23 mouse cellular contexts compared by ENCODE assay signal in the genomic region with DNA sequence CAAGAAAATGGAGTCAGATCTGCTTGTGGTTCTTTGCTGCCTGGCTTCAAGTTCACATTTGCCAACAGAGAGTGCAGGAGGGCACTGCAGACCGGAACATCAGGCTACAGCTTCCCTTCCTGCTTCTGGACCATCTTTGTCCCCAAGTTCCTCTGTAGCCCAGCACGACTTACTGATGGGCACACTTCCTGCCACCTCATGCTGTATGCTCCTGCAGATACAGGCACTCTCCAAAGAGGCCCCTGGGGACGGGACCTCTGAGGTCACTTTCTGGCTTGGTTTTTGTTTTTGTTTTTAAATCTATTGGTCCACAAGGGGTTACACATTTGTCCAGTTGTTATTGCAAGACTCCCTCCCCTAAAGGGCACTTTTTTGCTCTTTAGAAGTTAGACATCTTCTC. TPM values are rescaled to one million over a fixed set of nuclear protein-coding genes. Genes with fewer than 3 reads are reported as not detected.
A peak's percentile ranks its signal among the peaks of the same experiment; 100 is the strongest.
DNase-seq lines count a peak whose midpoint lies in the region; ATAC-seq and TF ChIP-seq lines count a peak whose summit lies in the region.
"Had no signal": no experiment of that assay in that cellular context is flagged by ENCODE, and none has a peak within 500 bp of the region (broad histone marks: within the 10 kb centered on the region; RNA-seq: fewer than 3 reads in every experiment).

No protein-coding gene starts in this region.

- peak overlapping the region; percentile 14 for H3K27ac ChIP-seq in heart, embryonic 15.5 days
- H3K27ac ChIP-seq in liver, embryonic 11.5 days (ENCODE audit: low read depth, low read length), result peak overlapping the region; percentile 58
- H3K27ac ChIP-seq in liver, postnatal 0 days (ENCODE audit: low read depth), result no peak overlapping the region
- H3K27ac ChIP-seq: embryonic facial prominence, embryonic 10.5 days; forebrain, embryonic 13.5 days; hindbrain, embryonic 15.5 days; intestine, embryonic 15.5 days; limb, embryonic 12.5 days had no signal

- no peak overlapping the region for H3K4me3 ChIP-seq in heart, embryonic 15.5 days
- H3K4me3 ChIP-seq in liver, embryonic 11.5 days (ENCODE audit: low read depth, low read length), result no peak overlapping the region
- H3K4me3 ChIP-seq in liver, postnatal 0 days (ENCODE audit: low read depth, low read length), result no peak overlapping the region
- H3K4me3 ChIP-seq: embryonic facial prominence, embryonic 10.5 days; forebrain, embryonic 13.5 days; hindbrain, embryonic 15.5 days; intestine, embryonic 15.5 days; limb, embryonic 12.5 days had no signal

- no peak for ATAC-seq in heart, embryonic 15.5 days (replicated peaks; ENCODE audit: insufficient number of reproducible peaks, insufficient read depth, low FRiP score, low read depth)
- ATAC-seq in liver, embryonic 11.5 days (replicated peaks; ENCODE audit: low FRiP score), result no peak
- no peak for ATAC-seq in liver, postnatal 0 days
- ATAC-seq: CD4-positive, CD25-positive, alpha-beta regulatory T cell, adult 4 months; forebrain, embryonic 13.5 days; intestine, embryonic 15.5 days; midbrain, embryonic 16.5 days; Patski had no signal

- H3K27me3 ChIP-seq in heart, embryonic 15.5 days, result no peaks in the 10 kb centered on the region
- no peaks in the 10 kb centered on the region for H3K27me3 ChIP-seq in liver, embryonic 11.5 days (replicated peaks; ENCODE audit: control insufficient read depth, insufficient read depth, low read length)
- no peaks in the 10 kb centered on the region for H3K27me3 ChIP-seq in liver, postnatal 0 days (ENCODE audit: insufficient read depth, low read length)
- H3K27me3 ChIP-seq: forebrain, embryonic 13.5 days; hindbrain, embryonic 15.5 days; intestine, embryonic 15.5 days; limb, embryonic 12.5 days; Patski had no signal

- no peak overlapping the region for H3K9ac ChIP-seq in heart, embryonic 15.5 days
- H3K9ac ChIP-seq in liver, embryonic 11.5 days (ENCODE audit: low read depth, low read length), result no peak overlapping the region
- H3K9ac ChIP-seq in liver, postnatal 0 days (replicated peaks), result no peak overlapping the region
- H3K9ac ChIP-seq: forebrain, embryonic 13.5 days; hindbrain, embryonic 15.5 days; intestine, embryonic 15.5 days; limb, embryonic 12.5 days had no signal

- H3K4me1 ChIP-seq in heart, embryonic 15.5 days (replicated peaks), result peaks cover 7% of the 10 kb centered on the region; the same call in 1 of the 2 replicates
- H3K4me1 ChIP-seq in liver, embryonic 11.5 days (replicated peaks; ENCODE audit: control insufficient read depth, insufficient read depth, low read length), result peaks cover 10% of the 10 kb centered on the region
- no peaks in the 10 kb centered on the region for H3K4me1 ChIP-seq in liver, postnatal 0 days (ENCODE audit: insufficient read depth)
- H3K4me1 ChIP-seq: embryonic facial prominence, embryonic 10.5 days; forebrain, embryonic 13.5 days; hindbrain, embryonic 15.5 days; intestine, embryonic 15.5 days; limb, embryonic 12.5 days had no signal

- intact Hi-C loops in heart, postnatal 10 days (cut with DNase I), result no loop called here

- no peak for DNase-seq in heart, postnatal 10 days
- DNase-seq in liver, embryonic 11.5 days (ENCODE audit: low spot score), result no peak
- no peak for DNase-seq in liver, postnatal 0 days
- peak; percentile 18 for DNase-seq in 3T3-L1 (ENCODE audit: low read depth, low spot score)
- DNase-seq in 416B (ENCODE audit: low read depth), result peak; percentile 66
- DNase-seq in gastrocnemius, adult 8-10 months (ENCODE audit: low spot score in 2 of 2), result no peak
- DNase-seq: adrenal gland, postnatal 10 days; cerebellum, adult 11 months; cerebellum, postnatal 10 days; gastrocnemius, postnatal 10 days; heart, postnatal 4 days; right cerebral cortex, postnatal 14 days; spleen, adult 18-20 months; thymus, postnatal 4 days had no signal

- no peaks in the 10 kb centered on the region for H3K9me3 ChIP-seq in heart, embryonic 15.5 days (replicated peaks)
- H3K9me3 ChIP-seq in liver, embryonic 11.5 days (ENCODE audit: control insufficient read depth, low read length), result no peaks in the 10 kb centered on the region
- H3K9me3 ChIP-seq in liver, postnatal 0 days (ENCODE audit: low read length), result no peaks in the 10 kb centered on the region
- H3K9me3 ChIP-seq: embryonic facial prominence, embryonic 10.5 days; forebrain, embryonic 13.5 days; hindbrain, embryonic 15.5 days; intestine, embryonic 15.5 days; limb, embryonic 12.5 days had no signal

- H3K36me3 ChIP-seq in heart, embryonic 15.5 days, result peaks cover 25% of the 10 kb centered on the region
- H3K36me3 ChIP-seq in liver, embryonic 11.5 days (ENCODE audit: control insufficient read depth, insufficient read depth, low read length), result peaks cover 17% of the 10 kb centered on the region; the same call in 1 of the 2 replicates
- H3K36me3 ChIP-seq in liver, postnatal 0 days (replicated peaks; ENCODE audit: insufficient read depth, low read length), result 0 out of 2 replicates have a peak, but pooled peaks cover 2% of the 10 kb centered on the region

- no peak for TF ChIP-seq CTCF in liver, postnatal 0 days (IDR thresholded peaks at IDR 0.05; ENCODE audit: low read depth)

- no peak for TF ChIP-seq EP300 in liver, postnatal 0 days (IDR thresholded peaks at IDR 0.05; ENCODE audit: low read depth)

- no peak overlapping the region for H3K4me2 ChIP-seq in heart, embryonic 15.5 days
- no peak overlapping the region for H3K4me2 ChIP-seq in liver, embryonic 11.5 days
- no peak overlapping the region for H3K4me2 ChIP-seq in liver, postnatal 0 days (ENCODE audit: low read depth, low read length)
- H3K4me2 ChIP-seq: forebrain, embryonic 13.5 days; hindbrain, embryonic 15.5 days; intestine, embryonic 15.5 days; limb, embryonic 12.5 days had no signal

- WGBS in heart, embryonic 15.5 days, result 57% methylated on average over 3 of the region's 3 CpGs
- WGBS in liver, embryonic 11.5 days, result 49% methylated on average over 3 of the region's 3 CpGs
- WGBS in liver, postnatal 0 days (ENCODE audit: insufficient replicate concordance), result 36% methylated on average over 3 of the region's 3 CpGs

RNA-seq across cellular contexts. Expression of a gene that starts 19.2 kb away (rescaled TPM):
- polyA plus RNA-seq in heart, embryonic 15.5 days (2015; fragmentation: Nextera tagmentation; extraction: Ambion mirVana), result 43.8 and 48.7 TPM in 2 replicates
- total RNA-seq in heart, postnatal 10 days (2021), result 10 to 100 TPM; 14.5 to 16.8 TPM
- 173 and 183 TPM in 2 replicates for polyA plus RNA-seq in liver, embryonic 11.5 days (2014; fragmentation: Nextera tagmentation; extraction: Ambion mirVana)
- polyA plus RNA-seq in liver, postnatal 0 days (2015; fragmentation: Nextera tagmentation; extraction: Ambion mirVana), result 79.2 and 81.5 TPM in 2 replicates
- 1 to 10 TPM; 1.2 to 1.6 (median 1.5) TPM for total RNA-seq in gastrocnemius, adult 8-10 months (2022)

RNA-seq across cellular contexts. Expression of a gene that starts 33.6 kb away (rescaled TPM):
- 97.5 and 106 TPM in 2 replicates for polyA plus RNA-seq in heart, embryonic 15.5 days (2015; fragmentation: Nextera tagmentation; extraction: Ambion mirVana)
- 10 to 100 TPM; 50.6 to 53.5 TPM for total RNA-seq in heart, postnatal 10 days (2021)
- polyA plus RNA-seq in liver, embryonic 11.5 days (2014; fragmentation: Nextera tagmentation; extraction: Ambion mirVana), result 112 and 114 TPM in 2 replicates
- 82.3 and 85.1 TPM in 2 replicates for polyA plus RNA-seq in liver, postnatal 0 days (2015; fragmentation: Nextera tagmentation; extraction: Ambion mirVana)
- 10 to 100 TPM; 12.7 to 21.1 (median 17.3) TPM for total RNA-seq in gastrocnemius, adult 8-10 months (2022)

RNA-seq across cellular contexts. Expression of a gene that starts 33.7 kb away (rescaled TPM):
- polyA plus RNA-seq in heart, embryonic 15.5 days (2015; fragmentation: Nextera tagmentation; extraction: Ambion mirVana), result 63.7 and 73.0 TPM in 2 replicates
- total RNA-seq in heart, postnatal 10 days (2021), result 10 to 100 TPM; 62.7 to 66.2 TPM
- 42.1 and 42.2 TPM in 2 replicates for polyA plus RNA-seq in liver, embryonic 11.5 days (2014; fragmentation: Nextera tagmentation; extraction: Ambion mirVana)
- polyA plus RNA-seq in liver, postnatal 0 days (2015; fragmentation: Nextera tagmentation; extraction: Ambion mirVana), result 12.9 and 13.1 TPM in 2 replicates
- total RNA-seq in gastrocnemius, adult 8-10 months (2022), result 10 to 100 TPM; 44.2 to 54.5 (median 48.9) TPM

RNA-seq across cellular contexts. Expression of a gene that starts 57.8 kb away (rescaled TPM):
- 157 and 162 TPM in 2 replicates for polyA plus RNA-seq in heart, embryonic 15.5 days (2015; fragmentation: Nextera tagmentation; extraction: Ambion mirVana)
- total RNA-seq in heart, postnatal 10 days (2021), result 100 to 1,000 TPM; 161 to 163 TPM
- 151 and 154 TPM in 2 replicates for polyA plus RNA-seq in liver, embryonic 11.5 days (2014; fragmentation: Nextera tagmentation; extraction: Ambion mirVana)
- polyA plus RNA-seq in liver, postnatal 0 days (2015; fragmentation: Nextera tagmentation; extraction: Ambion mirVana), result 94.2 and 96.6 TPM in 2 replicates
- total RNA-seq in gastrocnemius, adult 8-10 months (2022), result 100 to 1,000 TPM in 1 of 4 experiments, 10 to 100 TPM in 3; 95.0 to 105 (median 98.5) TPM

RNA-seq across cellular contexts. Expression of a gene that starts 57.8 kb away (rescaled TPM):
- polyA plus RNA-seq in heart, embryonic 15.5 days (2015; fragmentation: Nextera tagmentation; extraction: Ambion mirVana), result 36.3 and 37.8 TPM in 2 replicates
- 10 to 100 TPM; 14.9 to 16.6 TPM for total RNA-seq in heart, postnatal 10 days (2021)
- 59.9 and 61.9 TPM in 2 replicates for polyA plus RNA-seq in liver, embryonic 11.5 days (2014; fragmentation: Nextera tagmentation; extraction: Ambion mirVana)
- polyA plus RNA-seq in liver, postnatal 0 days (2015; fragmentation: Nextera tagmentation; extraction: Ambion mirVana), result 21.1 TPM in 2 replicates
- 10 to 100 TPM; 11.0 to 16.0 (median 14.4) TPM for total RNA-seq in gastrocnemius, adult 8-10 months (2022)

Comparison
In these comparisons a context has a peak if more than half of its experiments do, and no peak if none do; other contexts are left out.
1. DNase-seq: peak in 3T3-L1 (single experiment) and 416B (single experiment); none in heart, postnatal 10 days (0 of 2), liver, embryonic 11.5 days (single experiment), liver, postnatal 0 days (single experiment) and gastrocnemius, adult 8-10 months (0 of 2).